Mouse (Mus musculus): Measurements from ENCODE around the gene Abcb7.
"Not testable (repeated sequence)": the region's sequence is repeated elsewhere in the genome, so short reads cannot be mapped to it uniquely, and the experiment has no call there.

Abcb7 gene

DNA sequence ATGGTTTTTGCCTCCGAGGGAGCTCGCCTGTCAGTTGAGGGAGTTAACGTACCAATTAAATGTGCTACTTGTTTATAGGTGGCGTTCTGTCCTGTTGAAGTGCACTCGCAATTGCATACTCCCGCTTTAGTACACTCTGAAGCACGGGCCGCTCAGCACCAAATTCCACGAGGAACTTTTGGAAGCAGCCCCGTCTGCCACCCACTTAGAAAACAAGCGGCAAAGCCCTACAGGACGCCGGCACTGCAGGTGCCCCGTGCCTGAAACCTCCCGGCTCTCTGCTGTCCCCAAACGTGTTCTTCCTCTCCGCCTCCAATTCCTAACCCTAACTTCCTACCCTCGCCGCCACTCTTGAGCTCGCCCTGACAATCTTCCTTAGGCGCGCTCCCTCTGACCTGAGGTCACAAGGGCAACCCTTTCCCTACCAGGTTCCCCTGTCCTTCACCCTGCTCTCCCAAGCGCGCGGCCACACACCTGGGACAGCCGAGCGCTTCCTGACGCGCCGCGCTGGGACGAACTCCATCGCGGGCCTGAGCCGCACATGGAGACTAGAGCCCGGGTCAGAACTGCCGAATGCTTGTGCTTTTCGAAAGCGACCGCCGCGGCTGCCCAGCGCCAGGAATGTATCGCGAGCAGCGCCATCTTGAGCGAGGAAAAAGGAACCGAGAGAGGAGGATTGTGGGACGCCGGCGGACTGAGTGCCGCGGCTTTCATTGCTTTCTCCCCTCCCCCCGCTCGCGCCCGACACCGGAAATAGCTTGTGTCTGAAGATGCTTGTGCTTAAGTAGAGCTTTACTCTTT lies at the start of gene Abcb7:
Abcb7 (minus strand) TSS at position 674 of the 801 bp plus-strand sequence.
- peak; percentile 88 for DNase-seq (ENCODE audit: low read depth)

DNA sequence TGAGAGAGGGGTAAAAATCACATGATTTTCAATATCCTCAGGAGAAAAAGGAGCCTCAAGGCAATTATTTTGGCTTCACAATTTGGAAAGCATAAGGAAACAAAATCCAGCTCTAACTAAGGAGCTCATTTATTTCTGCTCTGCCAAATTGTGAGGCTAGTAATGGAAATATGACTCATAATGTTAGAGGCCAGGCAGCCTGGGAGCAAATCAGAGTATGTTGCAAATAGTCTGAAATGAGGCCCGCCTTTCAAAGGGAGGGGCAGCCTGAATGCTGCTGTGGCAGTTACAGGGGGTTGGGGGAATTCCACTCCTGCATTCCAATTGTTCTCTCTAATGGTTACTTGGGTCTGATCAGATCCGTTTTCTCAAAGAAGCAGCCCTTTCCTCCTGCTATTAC lies 48.1 kb upstream of the Abcb7 start:
- DNase-seq (ENCODE audit: low read depth): no peak

DNA sequence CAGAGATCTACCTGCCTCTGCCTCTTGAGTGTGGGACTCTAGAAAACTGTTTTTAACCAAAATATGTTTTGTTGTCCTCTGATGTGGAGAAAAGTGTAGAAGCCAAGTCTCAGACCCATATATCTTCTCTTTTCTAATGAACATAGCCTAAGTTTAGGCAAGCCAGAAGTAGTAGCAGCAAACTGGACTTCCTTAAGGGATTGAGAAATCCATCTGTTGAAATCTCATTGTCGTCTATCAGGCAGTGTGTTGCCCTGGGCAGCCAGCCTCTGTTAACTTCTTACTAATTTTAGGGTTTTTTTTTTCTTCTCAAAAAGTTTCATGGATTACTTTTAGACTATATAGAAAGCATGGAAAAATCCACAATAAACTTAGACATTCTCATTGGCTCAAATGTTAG lies 38.8 kb upstream of the Abcb7 start:
- no peak for DNase-seq (ENCODE audit: low read depth)

DNA sequence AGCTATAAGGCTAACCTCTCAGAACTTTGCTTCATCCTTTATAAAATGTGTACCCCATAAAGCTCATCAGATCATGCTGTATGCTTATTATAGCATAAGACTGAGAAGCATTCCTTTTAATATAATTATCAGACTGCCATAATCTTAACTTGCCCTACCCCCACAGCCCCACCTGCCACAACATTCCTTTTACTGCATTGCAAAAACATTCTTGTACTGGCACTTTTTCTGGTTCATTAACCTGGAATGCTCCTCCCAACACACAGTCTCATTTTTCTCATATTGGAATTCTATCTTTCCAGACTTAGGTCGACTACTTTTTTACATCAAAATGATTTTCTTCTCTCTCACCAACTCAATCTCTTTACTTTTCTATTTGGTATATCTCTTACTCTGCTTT lies 19.8 kb upstream of the Abcb7 start:
- no peak for DNase-seq (ENCODE audit: low read depth)

DNA sequence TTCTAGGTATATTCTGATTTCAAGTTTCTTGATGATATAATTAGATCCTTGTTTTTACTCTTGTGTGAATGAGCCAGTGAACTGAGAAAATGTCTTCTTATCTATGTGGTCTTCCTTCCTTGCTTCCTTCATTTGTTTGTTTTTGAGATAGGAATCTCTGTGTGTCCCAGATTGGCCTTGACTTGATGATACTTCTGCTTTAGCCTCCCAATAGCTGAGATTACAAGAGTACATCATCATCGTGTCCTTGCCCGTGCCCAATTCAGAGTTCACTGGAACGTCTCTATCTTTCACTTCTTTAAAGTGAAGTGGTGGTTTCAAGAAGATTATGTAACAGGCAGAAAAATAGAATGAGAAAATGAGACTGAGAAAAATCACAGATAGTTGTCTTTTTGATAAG lies 14.5 kb upstream of the Abcb7 start:
- DNase-seq (ENCODE audit: low read depth): no peak

DNA sequence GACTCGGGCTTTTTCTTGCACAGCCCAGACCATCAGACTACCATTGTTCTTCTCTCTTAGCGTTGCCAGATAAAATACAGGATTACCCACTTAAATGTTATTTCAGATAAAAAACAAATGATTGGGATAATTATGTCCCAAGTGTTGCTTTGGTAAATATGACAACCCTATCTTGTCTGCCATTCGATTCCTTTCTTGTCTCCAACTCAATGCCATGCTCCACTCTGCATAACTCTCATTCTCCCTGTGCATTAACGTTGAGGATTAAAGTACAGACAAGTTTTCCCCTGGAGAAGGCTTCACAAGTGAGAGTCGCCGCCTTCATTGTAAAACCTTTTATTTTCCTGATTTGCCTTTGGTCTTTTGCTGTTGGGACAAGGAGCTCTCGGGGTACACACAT lies 339 bp upstream of the Abcb7 start:
- DNase-seq (ENCODE audit: low read depth): no peak

DNA sequence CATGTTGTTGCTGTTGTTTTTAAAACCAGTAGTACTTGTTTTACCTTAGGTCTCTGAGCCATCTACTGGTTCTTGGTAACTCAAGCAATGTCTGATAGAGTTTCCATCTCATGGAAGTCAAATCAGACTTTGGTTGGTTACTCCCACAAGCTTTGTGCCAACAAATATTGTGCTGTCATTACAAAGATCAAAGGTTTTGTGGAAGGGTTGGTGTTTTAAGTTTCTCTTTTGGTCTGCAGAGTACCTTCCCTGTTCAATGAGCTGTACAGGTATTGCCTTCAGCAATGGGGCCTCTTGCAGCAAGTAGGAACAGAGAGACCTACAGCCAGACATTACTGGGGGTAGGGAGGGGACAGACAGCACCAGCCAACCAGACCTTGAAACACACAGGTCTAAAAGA lies 5.5 kb downstream of the Abcb7 start:
- DNase-seq (ENCODE audit: low read depth): peak; percentile 10

DNA sequence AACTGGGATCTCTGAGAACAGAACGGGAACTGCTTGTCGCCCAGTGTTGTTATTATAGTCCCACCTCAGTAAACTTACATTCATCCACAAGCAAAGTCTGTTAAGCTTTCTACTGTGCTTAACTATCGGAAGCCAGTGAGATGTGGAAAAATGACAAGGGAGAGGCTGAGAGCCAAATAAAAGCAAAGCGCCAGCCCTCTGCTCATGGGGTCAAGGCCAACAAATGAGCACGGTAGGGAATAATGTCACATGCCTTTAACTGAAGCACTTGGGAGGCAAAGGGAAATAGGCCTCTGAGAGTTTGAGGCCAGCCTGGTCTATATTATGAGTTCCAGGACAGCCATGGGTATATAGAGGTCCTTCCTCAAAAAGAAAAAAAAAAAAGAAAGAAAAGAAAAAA lies 11.2 kb downstream of the Abcb7 start:
- no peak for DNase-seq (ENCODE audit: low read depth)

DNA sequence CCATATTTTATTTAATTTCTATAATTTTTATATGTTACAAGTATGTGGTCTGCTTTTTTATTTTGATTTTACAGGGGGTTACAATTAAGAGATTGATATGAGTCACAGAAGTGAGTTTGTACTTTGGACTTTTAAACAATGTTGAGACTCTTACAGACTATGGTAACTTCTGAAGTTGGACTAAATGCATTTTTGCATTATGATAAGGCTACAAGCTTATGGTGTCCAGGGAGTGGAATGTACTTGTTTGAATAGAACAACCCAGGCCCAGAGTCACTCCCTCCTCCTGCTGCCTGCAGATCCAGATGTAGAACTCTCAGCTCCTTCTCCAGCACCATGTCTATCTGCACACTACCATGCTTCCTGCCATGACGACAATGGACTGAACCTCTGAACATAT lies 12.5 kb downstream of the Abcb7 start:
- no peak for DNase-seq (ENCODE audit: low read depth)

DNA sequence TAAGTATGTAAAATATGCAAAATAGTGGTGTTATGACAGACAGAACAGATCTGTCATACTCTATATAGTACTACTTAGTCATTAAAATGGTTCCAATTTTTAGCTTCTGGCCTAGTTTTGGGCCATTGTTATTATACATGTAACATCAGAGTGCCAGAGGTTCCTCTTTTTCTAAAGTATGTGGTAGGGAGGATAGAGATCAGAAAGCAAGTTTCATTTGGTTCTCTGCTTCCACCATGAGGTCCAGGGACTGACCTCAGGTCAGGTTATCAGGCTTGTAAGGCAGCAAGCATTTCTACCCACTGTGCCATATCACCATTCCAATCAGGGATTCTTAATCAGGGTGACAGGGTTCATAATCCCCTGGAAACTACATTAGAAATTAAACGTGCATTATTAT lies 16.1 kb downstream of the Abcb7 start:
- no peak for DNase-seq (ENCODE audit: low read depth)

DNA sequence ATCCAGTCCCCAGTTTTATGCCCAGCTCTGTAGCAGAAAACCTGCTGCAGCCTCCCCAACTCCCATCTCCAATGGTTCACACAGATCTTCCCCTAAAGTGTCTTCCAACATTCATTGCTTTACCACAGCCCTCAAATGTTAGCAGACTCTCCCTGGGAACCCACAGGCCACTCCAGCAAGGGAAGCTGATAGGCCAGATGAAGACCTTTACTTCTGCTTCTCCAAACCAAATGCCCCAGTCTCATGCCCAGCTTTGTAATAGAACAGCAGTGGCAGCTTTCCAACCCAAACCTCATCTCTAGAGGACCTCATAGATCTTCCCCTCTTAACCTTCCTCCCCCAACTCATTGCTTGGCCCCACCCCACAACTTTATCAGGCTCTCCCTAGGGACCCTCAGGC lies 54.0 kb downstream of the Abcb7 start:
- DNase-seq (ENCODE audit: low read depth): no peak

DNA sequence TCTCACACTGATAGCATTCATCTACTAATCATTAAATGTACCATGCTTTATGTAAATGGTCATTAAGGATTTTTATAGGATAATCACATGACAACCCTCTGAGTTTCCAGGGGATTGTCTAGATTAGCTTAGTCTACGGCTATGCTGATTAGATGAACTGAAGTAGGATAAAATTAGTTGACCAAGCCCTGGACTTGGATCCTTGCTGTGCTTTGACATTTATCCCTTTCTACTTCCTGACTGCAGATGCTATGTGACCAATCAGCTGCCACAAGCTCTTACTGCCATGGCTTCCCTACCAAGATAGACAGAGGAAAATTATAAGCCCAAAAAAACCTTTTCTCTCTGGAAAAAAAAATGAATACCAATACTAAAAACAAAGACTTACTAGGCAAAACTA lies 57.8 kb downstream of the Abcb7 start:
- no peak for DNase-seq (ENCODE audit: low read depth)

DNA sequence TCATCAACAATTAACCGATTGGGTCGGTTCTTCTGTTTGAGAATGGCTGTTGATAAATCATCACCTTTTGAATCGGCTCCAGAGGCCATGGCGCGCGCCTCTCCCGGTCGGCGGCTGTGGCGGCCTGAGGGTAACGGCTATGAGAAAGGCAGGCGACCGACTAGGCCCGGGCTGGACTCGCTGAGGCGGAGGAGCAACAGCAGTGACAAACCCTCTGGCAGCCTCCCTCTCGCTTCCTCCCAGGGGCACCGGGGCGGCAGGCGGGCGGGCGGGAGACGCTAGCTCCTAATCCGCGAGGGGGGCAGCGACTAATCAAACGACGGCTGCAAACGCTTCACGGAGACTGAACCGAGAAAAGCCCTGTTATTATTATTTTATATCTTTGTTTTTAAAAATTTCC lies 65.5 kb downstream of the Abcb7 start:
- not testable (repeated sequence) for DNase-seq (ENCODE audit: low read depth)

DNA sequence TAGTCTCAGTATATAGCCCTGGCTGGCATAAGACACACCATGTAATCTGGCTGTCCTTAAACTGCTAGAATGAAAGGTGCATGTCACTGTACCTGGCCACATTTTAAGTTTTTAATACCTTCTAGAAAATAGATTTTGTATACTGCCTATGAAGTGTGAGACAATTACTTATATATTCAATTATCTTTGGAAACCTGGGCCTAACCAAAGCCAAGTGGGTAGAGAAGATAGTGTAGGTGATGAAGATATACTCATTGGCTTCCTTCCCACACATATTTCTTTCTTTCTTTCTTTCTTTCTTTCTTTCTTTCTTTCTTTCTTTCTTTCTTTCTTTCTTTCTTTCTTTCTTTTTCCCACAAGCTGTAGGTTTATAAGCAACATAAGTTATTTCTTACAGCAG lies 121.9 kb downstream of the Abcb7 start:
- no peak for DNase-seq (ENCODE audit: low read depth)

DNA sequence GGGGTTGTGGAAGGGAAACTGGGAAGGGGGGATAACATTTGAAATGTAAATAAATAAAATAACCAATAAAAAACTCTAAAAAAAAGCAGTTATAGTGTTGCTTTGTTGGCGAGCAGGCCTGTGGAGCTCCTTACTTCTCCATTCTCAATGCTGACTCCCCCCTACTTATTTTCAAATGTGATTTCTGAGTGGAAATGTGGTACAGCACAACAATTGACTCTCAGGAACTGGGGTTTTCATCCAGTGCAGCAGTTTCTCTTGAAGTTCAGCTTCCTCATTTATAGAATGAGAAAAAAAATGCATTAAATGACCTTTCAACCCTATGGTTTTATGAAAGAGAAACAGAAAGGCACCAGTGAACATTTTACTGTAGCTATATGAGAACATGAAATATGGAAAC lies 133.8 kb downstream of the Abcb7 start:
- no peak for DNase-seq (ENCODE audit: low read depth)

DNA sequence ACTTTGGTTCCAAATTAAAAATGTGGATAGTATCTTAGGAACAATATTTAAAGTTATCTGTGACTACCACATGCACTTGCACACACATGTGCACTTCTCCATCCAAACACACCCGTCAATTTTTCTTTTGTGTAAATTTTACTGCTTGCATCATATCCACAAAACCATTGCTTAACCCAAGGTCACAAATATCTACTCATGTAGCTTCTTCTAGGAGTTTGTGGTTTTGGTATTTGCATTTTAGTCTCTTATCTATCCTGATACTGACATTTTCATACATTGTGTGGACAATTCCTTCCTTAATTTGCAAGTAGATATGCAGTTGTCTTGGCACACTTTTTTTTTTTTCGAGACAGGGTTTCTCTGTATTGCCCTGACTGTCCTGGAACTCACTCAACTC lies 149.3 kb downstream of the Abcb7 start:
- DNase-seq (ENCODE audit: low read depth): no peak

DNA sequence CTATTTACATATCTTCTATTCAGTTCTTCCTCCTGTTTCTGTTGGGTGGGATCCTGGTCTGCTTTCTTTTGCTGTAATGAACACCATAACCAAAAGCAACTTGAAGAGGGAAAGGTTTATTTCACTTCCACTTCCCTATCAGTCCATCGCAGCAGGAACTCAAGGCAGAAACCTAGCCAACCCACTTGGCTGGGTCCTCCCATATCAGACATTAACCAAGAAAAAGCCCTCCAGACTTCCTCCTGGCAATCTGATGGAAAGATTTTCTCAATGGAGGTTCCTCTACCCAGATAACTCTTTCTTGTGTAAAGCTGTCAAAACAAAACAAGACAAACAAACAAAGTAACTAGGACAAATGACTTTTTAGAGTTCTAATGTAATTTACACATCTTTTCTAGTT lies 151.2 kb downstream of the Abcb7 start:
- no peak for DNase-seq (ENCODE audit: low read depth)

DNA sequence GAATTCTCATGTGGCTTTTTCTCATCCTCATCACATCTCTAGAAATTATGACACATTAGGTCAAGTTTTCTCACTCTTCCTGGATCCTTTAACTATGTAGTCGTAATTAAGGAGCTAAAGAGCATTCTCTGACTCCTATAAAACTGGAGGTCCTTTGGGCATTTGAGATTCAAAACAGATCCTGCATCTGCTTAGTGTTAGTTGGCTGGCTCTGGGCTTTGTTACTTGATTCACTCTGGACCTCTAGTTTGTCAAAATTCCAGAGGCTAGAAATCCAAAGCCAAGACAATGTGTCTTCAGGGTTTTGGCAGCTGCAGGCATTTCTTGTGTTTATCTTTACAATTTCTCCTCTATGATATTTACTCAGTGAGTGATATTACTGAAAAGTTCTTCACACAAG lies 157.1 kb downstream of the Abcb7 start:
- DNase-seq (ENCODE audit: low read depth): no peak

Measured in naive thymus-derived CD4-positive, alpha-beta T cell, adult 2 months (primary cell).